Mouse (Mus musculus) T-helper 17 cell (primary cell): ENCODE data around the gene Hpcal1.
"Not testable (repeated sequence)": the region's sequence is repeated elsewhere in the genome, so short reads cannot be mapped to it uniquely, and the experiment has no call there.

Experiments used
- in situ Hi-C, 2 experiments: fragments of 300-600 bp; cut with MboI, MseI; formaldehyde crosslinking; loops; 1 replicate in 1 of 2; 2 replicates in 1 of 2; pipeline ENCODE4 v1.15.1; 2025; ENCODE audit warnings: high pct_unique_total_duplicates in 2 of 2

The Hpcal1 gene

GRCm38 (mm10) chr12:17769476-17770172, 79.0 kb downstream of the Hpcal1 start:
- in situ Hi-C loops, result loop anchor here in 1 of 2 experiments (5.0 kb wide), 1 partner anchor 92 kb away; no protein-coding TSS in a partner anchor

- in situ Hi-C loops, result no loop called here
Measured at GRCm38 (mm10) chr12:17770538-17770937, 79.9 kb downstream of the Hpcal1 start.

- in situ Hi-C loops, result not testable (repeated sequence)
Measured at GRCm38 (mm10) chr12:17773721-17774120, 83.1 kb downstream of the Hpcal1 start.

DNA sequence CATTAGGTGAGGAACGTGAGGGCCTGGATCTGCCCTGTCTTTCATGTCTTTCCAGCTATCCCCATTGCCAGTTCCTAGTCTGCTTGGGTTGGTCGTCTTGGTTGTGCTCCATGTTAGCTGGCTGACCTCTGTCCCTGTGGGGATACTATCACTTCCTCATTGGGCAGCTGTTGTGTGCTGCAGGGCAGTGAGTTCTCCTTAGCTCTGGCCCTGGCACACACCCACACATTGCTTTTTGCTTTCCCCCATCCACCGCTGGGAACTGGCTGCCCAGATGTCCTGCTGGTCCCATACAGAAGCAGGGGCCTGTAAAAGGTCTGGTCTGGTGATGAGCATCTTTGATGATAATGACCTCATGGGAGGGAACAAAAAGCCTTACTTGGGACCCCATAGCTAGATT, 84.2 kb downstream of the Hpcal1 start:
- in situ Hi-C loops, result loop anchor here in 1 of 2 experiments (5.0 kb wide), 1 partner anchor 33 kb away; no protein-coding TSS in a partner anchor

- in situ Hi-C loops, result loop anchor here in 1 of 2 experiments (5.0 kb wide), 1 partner anchor 36 kb away; no protein-coding TSS in a partner anchor
Measured at GRCm38 (mm10) chr12:17778320-17778719, 87.7 kb downstream of the Hpcal1 start.

DNA sequence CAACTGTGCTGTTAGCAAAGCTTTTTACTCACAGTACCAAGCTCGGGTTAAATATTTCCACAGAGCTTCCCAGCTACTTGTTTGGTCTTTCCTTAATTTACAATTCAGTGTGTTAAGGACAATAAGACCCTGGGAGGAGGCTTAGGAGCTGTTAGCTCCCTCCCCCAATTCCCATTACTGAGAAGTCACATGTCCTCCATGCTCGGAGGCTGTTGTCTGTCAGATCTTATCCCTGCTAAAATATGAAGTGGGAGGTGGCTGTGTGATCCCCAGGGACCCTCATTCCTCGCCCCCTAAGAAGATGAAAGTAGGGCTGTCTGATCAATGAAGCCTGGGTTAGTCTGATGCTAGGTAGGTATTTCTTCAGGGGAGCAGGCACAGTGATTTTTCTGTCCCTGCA, 88.4 kb downstream of the Hpcal1 start:
- in situ Hi-C loops, result loop anchor here in 1 of 2 experiments (5.0 kb wide), 1 partner anchor 37 kb away; no protein-coding TSS in a partner anchor

- in situ Hi-C loops, result loop anchor here in 1 of 2 experiments (10.0 kb wide), 1 partner anchor 1185 kb away; no protein-coding TSS in a partner anchor
Measured at GRCm38 (mm10) chr12:17789486-17789885, 98.8 kb downstream of the Hpcal1 start.

GRCm38 (mm10) chr12:17791111-17791510, 100.5 kb downstream of the Hpcal1 start:
- in situ Hi-C loops, result loop anchor here (10.0 kb wide), 4 partner anchors 116 to 1606 kb away; no protein-coding TSS in a partner anchor

GRCm38 (mm10) chr12:17792756-17793155, 102.1 kb downstream of the Hpcal1 start:
- in situ Hi-C loops, result loop anchor here (10.0 kb wide), 4 partner anchors 118 to 1608 kb away; no protein-coding TSS in a partner anchor

DNA sequence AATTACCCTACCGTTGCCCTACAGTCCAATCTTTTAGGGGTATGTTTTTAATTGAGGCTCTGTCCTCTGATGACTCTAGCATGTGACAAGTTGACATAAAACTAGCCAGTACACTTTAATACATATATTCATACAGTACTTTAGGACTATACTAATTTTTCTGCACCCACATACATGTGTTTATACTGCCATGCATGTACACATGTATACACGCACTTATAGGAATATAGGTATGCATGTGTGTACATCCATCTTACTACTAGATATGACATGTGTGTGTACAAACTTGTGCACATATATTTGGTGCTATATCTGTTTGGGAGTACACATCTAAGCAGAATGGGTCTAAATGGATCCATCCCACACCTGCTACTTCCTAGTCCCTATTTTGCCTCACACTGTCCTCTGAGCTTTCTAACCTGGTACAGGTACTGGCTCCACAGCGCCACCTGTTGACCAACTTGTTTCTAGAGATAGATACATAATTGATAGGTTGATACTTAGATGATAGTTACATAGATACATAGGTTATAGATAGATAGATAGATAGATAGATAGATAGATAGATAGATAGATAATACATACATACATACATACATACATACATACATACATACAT, 105.1 kb downstream of the Hpcal1 start:
- in situ Hi-C loops, result loop anchor here (5.0 to 10.0 kb wide), 6 partner anchors 121 to 1611 kb away; no protein-coding TSS in a partner anchor

- in situ Hi-C loops, result loop anchor here (5.0 to 10.0 kb wide), 6 partner anchors 123 to 1613 kb away; no protein-coding TSS in a partner anchor
Measured at GRCm38 (mm10) chr12:17798261-17798660, 107.6 kb downstream of the Hpcal1 start.

- in situ Hi-C loops, result loop anchor here in 1 of 2 experiments (5.0 kb wide), 1 partner anchor 89 kb away; no protein-coding TSS in a partner anchor
Measured at GRCm38 (mm10) chr12:17808542-17808941, 117.9 kb downstream of the Hpcal1 start.

DNA sequence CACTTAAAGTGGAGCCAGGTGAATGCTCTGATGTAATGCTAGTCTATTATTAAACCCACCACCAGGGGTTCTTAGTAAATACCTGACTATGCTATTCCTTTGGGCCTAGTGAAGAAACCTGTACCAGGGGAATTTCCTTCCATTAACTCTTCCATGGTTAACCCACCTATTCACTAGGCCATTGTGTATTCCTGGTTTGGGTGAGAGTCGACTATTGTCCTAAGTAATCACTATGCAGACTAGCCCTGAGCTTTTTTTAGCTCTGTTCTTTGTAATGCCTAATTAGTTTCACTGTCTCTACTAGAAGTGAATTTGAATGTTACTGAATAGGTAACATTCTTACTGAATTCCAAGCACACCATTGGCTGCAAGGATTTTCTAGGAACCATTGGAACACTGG, 144.6 kb downstream of the Hpcal1 start:
- in situ Hi-C loops, result not testable (repeated sequence)
